Mouse (Mus musculus) cerebellum, adult 2 months (tissue): Measurements from ENCODE around the gene Rpp25l.

Source experiments
- CTCF ChIP-seq: fragments of 200-500 bp; IDR thresholded peaks from 2 replicates; pipeline ENCODE4 v1.5.1; 2011; ENCODE audit warnings: low read depth, mild to moderate bottlenecking, control low read depth, low read length, moderate library complexity, borderline replicate concordance; ENCODE audit not compliant: insufficient read depth
- POLR2A ChIP-seq: fragments of 200-500 bp; IDR thresholded peaks from 2 replicates; pipeline ENCODE4 v1.6.1; 2011; ENCODE audit warnings: low read length, control low read depth, borderline replicate concordance; ENCODE audit not compliant: insufficient read depth

GRCm38 (mm10) chr4:41739260-41739659, 25.9 kb upstream of the Rpp25l start:
- TF ChIP-seq CTCF (no peak), POLR2A (no peak)
